Mouse (Mus musculus): ENCODE results near the gene Tnks1bp1. TPM values are rescaled to one million over a fixed set of nuclear protein-coding genes. Genes with fewer than 3 reads are reported as not detected.

Gene Tnks1bp1
- polyA plus RNA-seq, 1 experiment from 2014 or later, result 34.4 TPM

DNA sequence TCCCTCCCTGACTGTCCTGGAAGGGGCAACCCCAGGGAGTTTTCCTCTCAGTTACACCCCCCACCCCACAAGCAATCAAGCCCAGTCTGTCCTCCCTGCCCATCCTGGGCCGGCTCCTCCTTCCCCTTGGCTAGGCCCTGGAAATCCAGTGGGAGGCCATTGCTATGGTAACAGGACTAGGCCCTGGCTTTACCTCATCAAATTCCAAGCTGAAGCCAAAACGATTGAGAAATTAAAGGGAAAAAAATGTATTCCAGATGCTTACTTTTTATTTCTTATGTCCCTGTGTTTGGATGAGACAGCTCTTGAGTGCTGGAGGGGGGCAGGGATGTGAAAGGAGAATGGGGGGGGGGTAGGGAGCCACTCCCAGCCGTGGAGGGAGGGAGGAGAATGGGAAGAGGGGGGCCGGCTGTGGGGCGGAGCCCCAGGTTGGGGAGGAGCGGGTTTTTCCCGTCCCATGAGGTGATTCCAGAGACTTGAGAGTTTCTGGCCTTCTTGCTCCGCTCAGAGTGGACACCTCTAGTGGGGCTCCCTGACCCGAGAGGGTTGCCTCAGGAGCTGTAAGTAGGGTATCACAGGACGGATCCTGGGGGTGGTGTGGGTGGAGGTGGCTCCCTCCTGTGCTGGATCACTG, 2.3 kb downstream of the Tnks1bp1 start:
- peak overlapping the region; percentile 88 for H3K27ac ChIP-seq (ENCODE audit: low read length)
- H3K36me3 ChIP-seq (ENCODE audit: control insufficient read depth, insufficient read depth, low read length), result peaks cover 18% of the 10 kb centered on the region
- peak overlapping the region; percentile 69 for H3K4me2 ChIP-seq (ENCODE audit: low read depth, low read length)
- peak overlapping the region; percentile 48 for H3K4me3 ChIP-seq (ENCODE audit: low read length)
- 8% methylated on average over 10 of the region's 10 CpGs for WGBS
- ATAC-seq, result peak; percentile 6
- H3K4me1 ChIP-seq (ENCODE audit: control insufficient read depth, insufficient read depth, low read length), result peaks cover 50% of the 10 kb centered on the region
- H3K9ac ChIP-seq (ENCODE audit: low read depth, low read length), result peak overlapping the region; percentile 70
- H3K27me3 ChIP-seq (replicated peaks; ENCODE audit: control insufficient read depth, insufficient read depth, low read length), result no peaks in the 10 kb centered on the region
- no peaks in the 10 kb centered on the region for H3K9me3 ChIP-seq (ENCODE audit: control insufficient read depth, low read length)

DNA sequence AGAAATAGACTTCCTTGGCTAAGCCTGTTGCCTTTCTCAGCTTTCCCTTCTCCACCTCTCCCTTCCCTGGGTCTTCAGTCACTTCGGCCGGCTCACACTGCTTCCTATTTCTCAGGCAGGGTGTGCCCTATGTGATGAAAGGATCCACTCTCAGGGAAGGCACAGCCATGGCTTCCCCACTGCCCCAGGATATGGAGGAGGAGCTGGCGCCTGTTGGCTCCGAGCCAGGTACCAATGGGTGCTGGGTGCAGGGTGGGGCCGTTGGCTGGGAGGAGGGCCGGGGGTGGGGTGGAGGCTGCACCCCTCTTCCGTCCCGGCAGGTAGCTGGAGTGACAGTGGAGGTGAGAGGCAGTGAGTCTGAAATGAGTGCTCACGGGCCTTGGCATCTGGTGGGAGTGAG, 2.9 kb downstream of the Tnks1bp1 start:
- peak overlapping the region; percentile 48 for H3K4me3 ChIP-seq (ENCODE audit: low read length)
- H3K36me3 ChIP-seq (ENCODE audit: control insufficient read depth, insufficient read depth, low read length), result peaks cover 15% of the 10 kb centered on the region
- H3K4me1 ChIP-seq (ENCODE audit: control insufficient read depth, insufficient read depth, low read length), result peaks cover 50% of the 10 kb centered on the region
- peak overlapping the region; percentile 88 for H3K27ac ChIP-seq (ENCODE audit: low read length)
- H3K9ac ChIP-seq (ENCODE audit: low read depth, low read length), result peak overlapping the region; percentile 70
- peak overlapping the region; percentile 69 for H3K4me2 ChIP-seq (ENCODE audit: low read depth, low read length)
- WGBS, result 28% methylated on average over 9 of the region's 9 CpGs
- no peaks in the 10 kb centered on the region for H3K27me3 ChIP-seq (replicated peaks; ENCODE audit: control insufficient read depth, insufficient read depth, low read length)
- peak; percentile 37 for ATAC-seq
- no peaks in the 10 kb centered on the region for H3K9me3 ChIP-seq (ENCODE audit: control insufficient read depth, low read length)

DNA sequence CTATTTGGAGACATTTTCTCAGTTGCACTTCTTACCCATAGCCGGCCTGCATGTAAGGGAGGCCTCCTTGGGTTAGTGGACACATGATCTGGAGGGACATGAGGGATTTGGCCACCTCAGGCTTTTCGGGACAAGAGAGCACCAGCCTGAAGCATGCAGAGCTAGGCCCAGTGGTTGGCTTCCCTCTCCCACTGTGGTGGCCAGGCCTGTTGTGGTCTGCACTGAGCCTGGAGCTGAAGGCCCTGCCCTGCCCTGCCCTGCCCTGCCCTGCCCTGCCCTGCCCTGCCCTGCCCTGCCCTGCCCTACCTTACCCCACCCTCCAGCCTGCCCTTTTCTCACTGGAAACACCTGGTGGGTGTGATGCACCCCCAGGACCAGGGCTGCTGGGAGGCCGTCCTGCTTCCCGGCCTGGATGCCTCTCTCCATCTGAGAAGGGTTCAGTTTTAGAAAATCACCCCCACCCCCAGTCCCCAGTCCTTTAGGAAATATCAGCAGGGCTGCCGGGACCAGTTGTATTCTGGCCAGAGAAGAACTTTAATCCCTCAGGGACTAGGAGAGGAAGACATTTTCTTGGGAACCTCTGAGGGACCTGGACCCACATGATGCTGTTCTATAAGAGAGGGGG, 5.5 kb downstream of the Tnks1bp1 start:
- ATAC-seq, result peak; percentile 19
- H3K4me1 ChIP-seq (ENCODE audit: control insufficient read depth, insufficient read depth, low read length), result peaks cover 43% of the 10 kb centered on the region
- no peaks in the 10 kb centered on the region for H3K9me3 ChIP-seq (ENCODE audit: control insufficient read depth, low read length)
- 0 out of 2 replicates have a peak overlapping the region, but pooled peaks have one; percentile 31 for H3K9ac ChIP-seq (ENCODE audit: low read depth, low read length)
- peak overlapping the region; percentile 7; the same call in 1 of the 2 replicates for H3K4me2 ChIP-seq (ENCODE audit: low read depth, low read length)
- no peak overlapping the region for H3K4me3 ChIP-seq (ENCODE audit: low read length)
- H3K27me3 ChIP-seq (replicated peaks; ENCODE audit: control insufficient read depth, insufficient read depth, low read length), result no peaks in the 10 kb centered on the region
- H3K36me3 ChIP-seq (ENCODE audit: control insufficient read depth, insufficient read depth, low read length), result peaks cover 23% of the 10 kb centered on the region
- WGBS, result 75% methylated on average over 5 of the region's 5 CpGs
- H3K27ac ChIP-seq (ENCODE audit: low read length), result no peak overlapping the region

DNA sequence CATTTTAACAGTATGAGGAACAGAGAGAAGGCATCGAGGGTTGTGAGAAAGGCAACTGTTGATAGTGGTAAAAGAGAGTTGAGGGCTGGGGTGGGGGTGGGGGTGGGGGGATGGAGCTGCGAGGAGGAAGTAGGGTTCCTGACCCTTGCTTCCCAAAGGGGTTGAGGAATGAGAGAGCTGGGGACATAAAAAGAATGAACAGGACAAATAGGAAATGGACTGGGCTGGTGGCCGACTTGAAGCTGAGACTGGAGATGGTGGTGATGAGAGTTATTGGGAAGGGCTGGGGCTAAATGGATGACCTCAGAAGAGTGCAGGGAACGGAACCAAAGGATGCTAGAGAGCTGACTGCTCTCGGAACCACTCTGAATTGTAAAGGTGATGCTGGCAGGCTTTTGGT, 8.9 kb downstream of the Tnks1bp1 start:
- ATAC-seq, result no peak
- Histone ChIP-seq H3K9me3 (ENCODE audit: control insufficient read depth, low read length) (no peaks in the 10 kb centered on the region), H3K4me2 (ENCODE audit: low read depth, low read length) (no peak overlapping the region), H3K27ac (ENCODE audit: low read length) (no peak overlapping the region), H3K27me3 (replicated peaks; ENCODE audit: control insufficient read depth, insufficient read depth, low read length) (no peaks in the 10 kb centered on the region), H3K9ac (ENCODE audit: low read depth, low read length) (no peak overlapping the region), H3K4me3 (ENCODE audit: low read length) (no peak overlapping the region), H3K36me3 (ENCODE audit: control insufficient read depth, insufficient read depth, low read length) (peaks cover 36% of the 10 kb centered on the region), H3K4me1 (ENCODE audit: control insufficient read depth, insufficient read depth, low read length) (peaks cover 32% of the 10 kb centered on the region)
- 58% methylated on average over 5 of the region's 5 CpGs for WGBS

DNA sequence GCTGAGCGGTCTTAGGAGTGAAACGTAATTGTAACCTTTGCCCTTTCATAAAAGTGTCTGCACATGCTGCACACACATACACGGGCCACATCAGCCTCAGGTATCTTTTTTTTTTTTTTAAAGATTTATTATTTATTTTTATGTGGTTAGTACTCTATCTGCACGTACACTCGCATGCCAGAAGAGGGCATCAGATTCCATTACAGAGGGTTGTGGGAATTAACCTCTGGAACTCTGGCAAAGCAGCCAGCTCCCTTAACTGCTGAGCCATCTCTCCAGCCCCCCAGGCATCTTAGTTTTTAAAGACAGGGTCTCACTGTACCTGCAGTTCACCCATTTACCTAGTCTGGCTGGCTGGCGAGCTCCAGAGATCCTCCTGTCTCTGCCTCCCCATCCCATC, 11.9 kb downstream of the Tnks1bp1 start:
- Histone ChIP-seq H3K9ac (ENCODE audit: low read depth, low read length) (no peak overlapping the region), H3K4me3 (ENCODE audit: low read length) (no peak overlapping the region), H3K36me3 (ENCODE audit: control insufficient read depth, insufficient read depth, low read length) (peaks cover 39% of the 10 kb centered on the region), H3K9me3 (ENCODE audit: control insufficient read depth, low read length) (no peaks in the 10 kb centered on the region), H3K27me3 (replicated peaks; ENCODE audit: control insufficient read depth, insufficient read depth, low read length) (no peaks in the 10 kb centered on the region), H3K4me2 (ENCODE audit: low read depth, low read length) (no peak overlapping the region), H3K27ac (ENCODE audit: low read length) (peak overlapping the region; percentile 81), H3K4me1 (ENCODE audit: control insufficient read depth, insufficient read depth, low read length) (peaks cover 18% of the 10 kb centered on the region)
- no peak; the same call in 1 of the 2 replicates for ATAC-seq
- WGBS, result 82% methylated on average over 6 of the region's 6 CpGs

DNA sequence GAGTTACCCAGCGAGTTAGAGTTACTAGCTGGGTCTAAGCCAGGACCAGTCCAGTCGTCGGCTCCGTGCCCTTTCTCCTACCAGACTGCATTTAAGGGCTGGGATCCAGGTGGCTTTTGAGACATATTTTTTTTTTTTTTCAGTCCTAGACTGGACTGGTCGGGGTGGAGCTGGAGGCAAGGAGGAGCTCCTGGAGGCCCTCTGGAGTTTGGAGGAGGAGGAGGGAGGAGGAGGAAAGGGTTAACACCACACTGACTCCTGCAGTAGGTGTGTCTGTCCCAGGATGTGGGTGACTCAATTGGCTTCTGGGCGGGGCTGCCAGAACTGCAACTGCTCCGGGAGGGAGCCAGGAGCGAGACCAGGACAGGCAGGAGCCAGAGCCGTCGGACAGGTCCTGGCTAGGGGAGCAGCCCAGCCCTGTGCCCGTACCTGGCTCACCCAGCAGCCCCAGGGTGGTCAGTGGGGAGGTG, 12.8 kb downstream of the Tnks1bp1 start:
- H3K9me3 ChIP-seq (ENCODE audit: control insufficient read depth, low read length), result no peaks in the 10 kb centered on the region

DNA sequence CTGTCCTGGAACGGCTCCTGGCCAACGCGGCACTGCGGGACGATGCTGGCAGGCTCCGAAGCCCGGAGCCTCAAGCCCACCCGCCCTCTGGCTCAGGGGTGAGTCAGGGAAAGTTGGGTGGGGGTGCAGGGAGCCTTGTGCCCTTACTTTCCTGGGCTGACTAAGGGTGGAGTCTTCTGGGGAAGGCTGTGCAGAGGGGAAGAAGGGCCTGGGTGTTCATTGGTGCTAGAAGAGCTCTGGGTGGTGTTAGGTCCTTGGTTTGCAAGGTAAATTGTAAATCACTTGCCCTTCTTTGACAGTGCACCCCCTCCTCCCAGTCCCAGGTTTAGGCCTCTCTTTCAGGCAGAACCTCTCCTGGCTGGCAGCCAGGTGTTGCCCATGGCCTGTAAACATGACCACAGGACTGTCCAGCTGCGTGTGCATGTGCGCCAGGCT, 13.3 kb downstream of the Tnks1bp1 start:
- 19% methylated on average over 10 of the region's 10 CpGs for WGBS

More for the DNA sequence above, 12.8 kb downstream of the Tnks1bp1 start:
- Histone ChIP-seq H3K4me3 (ENCODE audit: low read length) (peak overlapping the region; percentile 54), H3K9ac (ENCODE audit: low read depth, low read length) (peak overlapping the region; percentile 75), H3K4me2 (ENCODE audit: low read depth, low read length) (peak overlapping the region; percentile 77), H3K4me1 (ENCODE audit: control insufficient read depth, insufficient read depth, low read length) (peaks cover 24% of the 10 kb centered on the region), H3K27me3 (replicated peaks; ENCODE audit: control insufficient read depth, insufficient read depth, low read length) (no peaks in the 10 kb centered on the region), H3K27ac (ENCODE audit: low read length) (peak overlapping the region; percentile 81), H3K36me3 (ENCODE audit: control insufficient read depth, insufficient read depth, low read length) (peaks cover 39% of the 10 kb centered on the region)
- 6% methylated on average over 10 of the region's 11 CpGs for WGBS
- peak; percentile 97 for ATAC-seq

DNA sequence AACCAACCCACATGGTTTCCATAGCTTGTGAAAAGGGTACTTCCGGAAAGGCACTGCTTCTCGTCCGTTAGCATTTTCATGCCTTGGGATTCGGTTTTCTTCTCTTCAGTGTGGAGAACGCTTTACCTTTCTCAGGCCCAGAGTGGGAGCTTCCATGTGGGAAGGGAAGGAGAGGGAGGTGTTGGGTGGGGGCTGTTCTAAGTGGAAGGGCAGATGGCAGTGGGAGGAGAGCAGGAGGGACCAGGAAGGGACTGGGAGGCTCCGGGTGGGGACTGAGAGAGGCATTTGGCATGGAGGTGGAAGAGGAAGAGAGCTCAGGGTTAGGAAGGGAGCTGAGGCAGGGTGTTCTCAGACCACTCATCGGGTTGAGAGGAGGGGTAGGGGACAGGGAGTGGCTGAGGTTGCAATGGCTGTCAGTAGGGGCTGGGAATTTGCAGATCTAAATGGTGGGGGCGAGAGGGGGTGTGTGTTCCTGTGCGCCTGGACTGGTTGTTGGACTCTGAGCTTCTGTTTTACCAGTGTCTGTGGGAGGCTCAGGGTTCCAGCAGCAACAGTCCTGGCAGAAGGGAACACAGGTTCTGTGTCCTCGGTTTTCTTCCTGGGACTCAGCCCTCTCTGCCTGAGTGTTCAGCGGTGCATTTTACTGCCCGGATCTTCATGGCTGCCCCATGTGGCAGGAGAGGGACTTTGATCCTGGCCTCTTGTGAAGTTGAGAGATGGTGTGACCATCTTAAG, 17.5 kb downstream of the Tnks1bp1 start:
- no peak for ATAC-seq
- Histone ChIP-seq H3K4me2 (ENCODE audit: low read depth, low read length) (no peak overlapping the region), H3K4me3 (ENCODE audit: low read length) (no peak overlapping the region), H3K9me3 (ENCODE audit: control insufficient read depth, low read length) (no peaks in the 10 kb centered on the region), H3K4me1 (ENCODE audit: control insufficient read depth, insufficient read depth, low read length) (peaks cover 48% of the 10 kb centered on the region), H3K9ac (ENCODE audit: low read depth, low read length) (no peak overlapping the region), H3K36me3 (ENCODE audit: control insufficient read depth, insufficient read depth, low read length) (peaks cover 17% of the 10 kb centered on the region), H3K27me3 (replicated peaks; ENCODE audit: control insufficient read depth, insufficient read depth, low read length) (no peaks in the 10 kb centered on the region), H3K27ac (ENCODE audit: low read length) (no peak overlapping the region)
- 64% methylated on average over 12 of the region's 12 CpGs for WGBS

More for the DNA sequence above, 13.3 kb downstream of the Tnks1bp1 start:
- peaks cover 27% of the 10 kb centered on the region for H3K4me1 ChIP-seq (ENCODE audit: control insufficient read depth, insufficient read depth, low read length)
- ATAC-seq, result no peak
- H3K27ac ChIP-seq (ENCODE audit: low read length), result peak overlapping the region; percentile 74
- peak overlapping the region; percentile 54 for H3K4me3 ChIP-seq (ENCODE audit: low read length)
- no peaks in the 10 kb centered on the region for H3K27me3 ChIP-seq (replicated peaks; ENCODE audit: control insufficient read depth, insufficient read depth, low read length)
- no peaks in the 10 kb centered on the region for H3K9me3 ChIP-seq (ENCODE audit: control insufficient read depth, low read length)
- H3K4me2 ChIP-seq (ENCODE audit: low read depth, low read length), result peak overlapping the region; percentile 77
- peak overlapping the region; percentile 75 for H3K9ac ChIP-seq (ENCODE audit: low read depth, low read length)
- peaks cover 39% of the 10 kb centered on the region for H3K36me3 ChIP-seq (ENCODE audit: control insufficient read depth, insufficient read depth, low read length)

DNA sequence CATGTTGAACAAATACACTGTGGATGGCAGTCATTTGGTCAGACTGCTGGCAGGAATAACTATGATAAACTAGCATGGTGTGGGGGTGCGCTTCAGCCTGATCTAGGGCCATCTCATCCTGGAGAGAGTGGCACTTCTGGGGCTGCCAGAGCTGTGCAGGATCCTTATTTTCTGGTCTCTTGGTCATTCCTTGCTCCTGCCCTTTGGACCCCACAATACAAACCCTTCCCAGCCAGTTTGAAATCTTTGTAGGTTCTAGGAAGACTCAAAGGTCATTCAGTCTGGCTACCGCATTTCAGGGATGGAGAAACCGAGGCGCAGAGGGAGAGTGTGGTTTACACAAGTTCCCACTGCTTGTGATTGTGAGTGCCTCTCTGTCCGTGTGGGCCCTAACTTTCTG, 19.1 kb downstream of the Tnks1bp1 start:
- Histone ChIP-seq H3K9me3 (ENCODE audit: control insufficient read depth, low read length) (no peaks in the 10 kb centered on the region), H3K4me1 (ENCODE audit: control insufficient read depth, insufficient read depth, low read length) (peaks cover 42% of the 10 kb centered on the region), H3K27me3 (replicated peaks; ENCODE audit: control insufficient read depth, insufficient read depth, low read length) (no peaks in the 10 kb centered on the region), H3K4me3 (ENCODE audit: low read length) (no peak overlapping the region), H3K4me2 (ENCODE audit: low read depth, low read length) (no peak overlapping the region), H3K36me3 (ENCODE audit: control insufficient read depth, insufficient read depth, low read length) (peaks cover 17% of the 10 kb centered on the region), H3K27ac (ENCODE audit: low read length) (no peak overlapping the region), H3K9ac (ENCODE audit: low read depth, low read length) (no peak overlapping the region)
- WGBS, result 88% methylated on average over 5 of the region's 5 CpGs
- 0 out of 2 replicates have a peak, but pooled peaks have one; percentile 10 for ATAC-seq

All from intestine, embryonic 16.5 days (tissue).